Mouse (Mus musculus): ENCODE measurements around the gene Peli2. TPM values are rescaled to one million over a fixed set of nuclear protein-coding genes. Genes with fewer than 3 reads are reported as not detected.

Peli2 gene
- polyA plus RNA-seq, 1 experiment = 8.8 TPM

DNA sequence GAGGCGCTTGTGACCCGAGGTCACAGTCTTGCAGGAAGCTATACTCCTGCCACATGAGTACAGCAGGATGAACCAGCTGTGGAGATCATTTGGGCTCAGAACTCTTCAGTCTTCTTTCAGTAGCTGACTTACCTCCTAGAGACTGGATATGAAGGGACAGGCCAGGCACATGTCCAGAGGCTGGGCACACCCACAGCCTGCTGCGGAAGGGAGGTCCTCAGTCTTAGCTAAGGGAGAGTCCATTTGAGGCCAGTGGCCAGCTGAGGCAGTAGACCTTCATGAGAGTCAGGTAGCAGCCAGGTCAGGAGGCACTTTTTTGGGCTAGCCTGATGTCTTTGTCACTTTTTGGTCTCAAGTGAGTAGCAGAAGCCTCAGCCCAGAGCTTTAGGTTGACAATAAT lies 80.2 kb downstream of the Peli2 start:
- Histone ChIP-seq H3K27ac (ENCODE audit: control insufficient read depth, insufficient read depth, low read depth, low read length, poor library complexity) (no peak overlapping the region), H3K4me3 (replicated peaks; ENCODE audit: control insufficient read depth, low read depth, low read length) (no peak overlapping the region), H3K4me1 (ENCODE audit: control insufficient read depth, insufficient read depth, low read length) (no peaks in the 10 kb centered on the region)
- no peak for TF ChIP-seq POLR2A (IDR thresholded peaks at IDR 0.05; ENCODE audit: borderline replicate concordance, control insufficient read depth, low read depth, low read length)
- no peak for TF ChIP-seq CTCF (IDR thresholded peaks at IDR 0.05; ENCODE audit: control insufficient read depth, insufficient read depth, low read length)
- WGBS = 65% methylated on average over 3 of the region's 3 CpGs

DNA sequence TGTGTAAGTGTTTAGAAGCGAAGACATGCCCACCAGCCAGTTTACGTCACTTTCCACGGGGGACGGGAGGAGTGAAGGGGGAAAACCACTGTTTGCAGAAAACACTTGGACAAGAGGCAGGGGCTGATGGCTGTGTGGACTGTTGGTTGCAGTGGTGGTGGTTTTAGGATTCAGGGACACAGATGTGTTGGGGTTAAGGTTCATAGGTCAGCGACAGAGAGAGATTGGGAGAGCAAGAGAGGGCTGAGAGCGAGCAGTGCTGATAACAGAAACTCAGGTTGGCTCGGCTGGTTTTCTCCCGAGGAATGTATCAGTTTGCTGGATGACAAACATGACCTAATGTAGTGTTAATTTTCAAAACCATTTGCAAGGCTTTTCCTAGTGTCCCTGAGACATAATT lies 80.8 kb downstream of the Peli2 start:
- Histone ChIP-seq H3K4me1 (ENCODE audit: control insufficient read depth, insufficient read depth, low read length) (no peaks in the 10 kb centered on the region), H3K27ac (ENCODE audit: control insufficient read depth, insufficient read depth, low read depth, low read length, poor library complexity) (no peak overlapping the region), H3K4me3 (replicated peaks; ENCODE audit: control insufficient read depth, low read depth, low read length) (no peak overlapping the region)
- WGBS = 83% methylated on average over 8 of the region's 8 CpGs
- TF ChIP-seq POLR2A (IDR thresholded peaks at IDR 0.05; ENCODE audit: borderline replicate concordance, control insufficient read depth, low read depth, low read length) (no peak), CTCF (IDR thresholded peaks at IDR 0.05; ENCODE audit: control insufficient read depth, insufficient read depth, low read length) (no peak)

DNA sequence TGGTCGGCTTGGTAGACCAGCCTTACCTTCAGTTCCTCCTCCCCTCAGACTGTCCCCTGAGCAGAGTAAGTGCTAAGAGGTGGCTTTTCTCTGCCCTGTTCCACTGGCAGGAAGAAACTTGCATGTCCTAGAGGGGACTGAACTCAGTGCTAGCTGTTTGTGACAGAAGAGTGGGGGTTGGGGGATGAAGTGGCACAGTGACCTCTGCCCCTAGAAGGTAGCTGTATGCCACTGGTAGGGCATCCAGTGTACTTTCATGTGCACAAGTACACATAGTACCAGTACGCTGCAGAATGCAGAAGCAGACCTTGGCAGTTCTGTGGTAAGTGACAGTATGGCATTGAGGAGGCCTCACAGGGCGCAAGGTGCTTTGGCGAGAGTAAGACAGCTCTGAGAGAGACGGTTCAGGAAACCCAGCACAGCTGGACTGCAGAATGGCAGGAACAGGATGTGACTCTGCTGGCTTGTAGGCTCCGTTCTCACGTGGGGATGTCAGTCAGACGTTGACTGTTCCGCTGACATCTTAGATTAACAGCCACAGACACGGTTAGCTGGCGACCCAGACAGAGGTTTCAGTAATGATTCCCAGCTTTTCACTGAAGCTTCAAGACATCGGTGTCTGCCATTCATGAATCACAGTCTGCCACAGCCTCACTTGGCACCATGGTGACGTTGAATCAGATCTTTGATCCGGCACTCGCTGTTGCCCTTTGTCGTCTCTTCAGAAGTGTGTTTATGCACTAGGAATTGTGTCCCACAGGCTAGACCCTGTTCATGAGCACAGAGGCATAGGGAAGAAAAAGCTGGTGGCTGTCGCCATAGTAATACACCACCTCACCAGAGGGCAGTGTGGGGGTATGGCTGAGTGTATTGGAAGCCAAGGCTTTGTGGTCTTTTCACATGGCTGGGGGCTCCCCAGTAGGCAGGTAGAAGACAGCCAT lies 81.7 kb downstream of the Peli2 start:
- WGBS = 12% methylated on average over 17 of the region's 17 CpGs
- H3K4me3 ChIP-seq (replicated peaks; ENCODE audit: control insufficient read depth, low read depth, low read length) = no peak overlapping the region
- TF ChIP-seq CTCF (IDR thresholded peaks at IDR 0.05; ENCODE audit: control insufficient read depth, insufficient read depth, low read length) = no peak
- no peak for TF ChIP-seq POLR2A (IDR thresholded peaks at IDR 0.05; ENCODE audit: borderline replicate concordance, control insufficient read depth, low read depth, low read length)
- no peaks in the 10 kb centered on the region for H3K4me1 ChIP-seq (ENCODE audit: control insufficient read depth, insufficient read depth, low read length)
- H3K27ac ChIP-seq (ENCODE audit: control insufficient read depth, insufficient read depth, low read depth, low read length, poor library complexity) = no peak overlapping the region

DNA sequence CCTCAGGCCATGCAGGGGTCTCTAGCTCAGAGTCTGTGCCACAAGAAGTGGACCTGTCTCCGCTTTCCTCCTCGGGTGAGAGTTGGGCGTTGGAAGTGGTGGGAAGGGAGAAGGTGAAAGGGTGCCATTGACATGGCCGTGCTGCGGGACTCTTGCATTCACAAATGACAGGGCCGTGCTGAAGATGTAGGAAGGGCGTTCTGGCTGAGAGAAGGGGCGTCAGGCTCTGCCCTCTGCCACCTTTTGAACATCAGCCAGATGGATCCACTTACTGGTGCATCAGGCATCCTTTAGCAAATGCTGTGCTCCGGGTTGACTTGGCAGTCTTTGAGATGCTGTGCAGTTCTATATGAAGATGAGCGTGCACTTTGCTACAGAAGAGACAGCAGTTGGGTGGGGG lies 84.4 kb downstream of the Peli2 start:
- H3K27ac ChIP-seq (ENCODE audit: control insufficient read depth, insufficient read depth, low read depth, low read length, poor library complexity) = no peak overlapping the region
- H3K4me1 ChIP-seq (ENCODE audit: control insufficient read depth, insufficient read depth, low read length) = no peaks in the 10 kb centered on the region
- no peak overlapping the region for H3K4me3 ChIP-seq (replicated peaks; ENCODE audit: control insufficient read depth, low read depth, low read length)
- 90% methylated on average over 10 of the region's 10 CpGs for WGBS
- no peak for TF ChIP-seq POLR2A (IDR thresholded peaks at IDR 0.05; ENCODE audit: borderline replicate concordance, control insufficient read depth, low read depth, low read length)
- TF ChIP-seq CTCF (IDR thresholded peaks at IDR 0.05; ENCODE audit: control insufficient read depth, insufficient read depth, low read length) = no peak

DNA sequence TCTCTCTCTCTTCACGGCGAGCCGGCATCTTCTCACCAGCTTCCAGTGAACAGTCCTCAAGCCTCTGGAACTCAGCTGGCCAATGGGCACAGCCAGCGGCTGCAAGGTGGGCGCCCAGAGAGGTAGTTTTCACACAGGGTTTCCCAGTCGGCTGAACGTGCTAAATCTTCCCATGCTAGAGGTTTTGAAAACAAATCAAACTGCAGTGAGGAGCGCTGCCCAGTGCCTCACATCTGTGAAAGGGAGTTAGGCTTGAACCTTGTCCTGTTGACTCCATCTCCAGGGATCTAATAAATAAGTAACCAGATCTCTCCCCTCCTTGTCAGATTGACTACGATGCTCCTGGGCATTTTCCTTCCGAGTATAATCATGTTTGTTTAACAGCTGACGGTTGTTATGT lies 85.0 kb downstream of the Peli2 start:
- Histone ChIP-seq H3K4me1 (ENCODE audit: control insufficient read depth, insufficient read depth, low read length) (no peaks in the 10 kb centered on the region), H3K27ac (ENCODE audit: control insufficient read depth, insufficient read depth, low read depth, low read length, poor library complexity) (no peak overlapping the region), H3K4me3 (replicated peaks; ENCODE audit: control insufficient read depth, low read depth, low read length) (no peak overlapping the region)
- WGBS = 87% methylated on average over 11 of the region's 11 CpGs
- TF ChIP-seq CTCF (IDR thresholded peaks at IDR 0.05; ENCODE audit: control insufficient read depth, insufficient read depth, low read length) (no peak), POLR2A (IDR thresholded peaks at IDR 0.05; ENCODE audit: borderline replicate concordance, control insufficient read depth, low read depth, low read length) (no peak)

DNA sequence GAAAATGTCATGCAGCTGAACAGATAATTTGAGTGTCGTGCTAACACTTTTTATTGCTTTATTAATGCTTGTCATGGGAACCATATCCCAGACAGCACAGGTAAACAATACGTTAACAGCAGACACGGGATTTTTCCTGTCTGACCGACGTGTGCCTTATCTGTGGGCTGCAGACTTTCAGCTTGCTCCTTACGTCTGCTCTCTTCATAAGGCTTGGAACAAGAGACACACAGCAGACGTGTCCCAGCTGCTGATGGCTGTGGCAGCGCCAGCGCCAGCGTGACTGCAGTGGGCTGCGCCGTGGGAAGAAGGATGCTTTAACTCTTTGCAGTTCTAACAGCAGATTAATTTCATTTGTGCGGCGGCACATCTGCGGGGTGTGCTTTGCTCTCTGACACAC lies 86.5 kb downstream of the Peli2 start:
- no peak for TF ChIP-seq CTCF (IDR thresholded peaks at IDR 0.05; ENCODE audit: control insufficient read depth, insufficient read depth, low read length)
- no peak for TF ChIP-seq POLR2A (IDR thresholded peaks at IDR 0.05; ENCODE audit: borderline replicate concordance, control insufficient read depth, low read depth, low read length)
- no peak overlapping the region for H3K27ac ChIP-seq (ENCODE audit: control insufficient read depth, insufficient read depth, low read depth, low read length, poor library complexity)
- H3K4me3 ChIP-seq (replicated peaks; ENCODE audit: control insufficient read depth, low read depth, low read length) = no peak overlapping the region
- no peaks in the 10 kb centered on the region for H3K4me1 ChIP-seq (ENCODE audit: control insufficient read depth, insufficient read depth, low read length)
- WGBS = 60% methylated on average over 15 of the region's 15 CpGs

DNA sequence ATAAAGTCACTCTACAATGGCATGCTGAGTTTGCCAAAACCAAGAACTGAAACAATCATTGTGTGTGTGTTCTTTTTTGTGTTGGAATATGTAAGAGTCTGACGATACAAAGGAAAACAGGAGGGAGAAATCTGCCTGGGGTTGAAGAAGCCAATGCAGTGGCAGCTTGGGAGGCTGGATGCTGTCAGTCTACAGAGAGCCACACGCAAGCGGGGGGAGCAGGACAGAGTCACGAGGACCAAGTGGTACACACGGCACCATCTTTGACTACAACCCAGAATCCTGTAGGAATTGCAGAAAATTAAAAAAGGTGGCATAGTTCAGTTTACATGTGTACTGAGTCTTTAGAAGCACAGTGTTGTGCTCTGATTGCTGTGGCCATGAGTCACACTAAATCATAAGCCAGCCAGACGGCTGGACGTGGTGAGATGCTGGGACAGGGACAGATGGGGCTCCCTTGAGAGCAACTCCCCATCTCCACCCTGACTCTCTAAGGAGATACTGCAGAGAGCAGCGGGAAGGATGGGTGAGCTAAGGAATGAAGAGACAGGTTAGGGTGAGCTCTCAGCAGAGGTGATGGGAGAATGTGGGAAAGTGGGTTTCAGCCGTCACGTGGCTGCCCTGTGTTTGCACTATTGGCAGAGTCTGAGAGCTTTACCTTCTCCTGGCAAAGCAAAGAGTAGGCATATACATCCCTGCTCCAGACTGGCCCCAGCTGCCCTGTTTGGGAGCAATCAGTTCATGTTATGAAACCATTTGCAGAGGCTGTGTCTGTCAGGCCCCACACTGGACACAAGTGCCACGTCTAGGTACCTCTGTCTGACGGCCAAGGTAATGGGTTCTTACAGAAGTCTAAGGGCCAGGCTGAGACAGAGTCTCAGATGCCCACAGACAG lies 87.4 kb downstream of the Peli2 start:
- Histone ChIP-seq H3K4me3 (replicated peaks; ENCODE audit: control insufficient read depth, low read depth, low read length) (no peak overlapping the region), H3K27ac (ENCODE audit: control insufficient read depth, insufficient read depth, low read depth, low read length, poor library complexity) (no peak overlapping the region), H3K4me1 (ENCODE audit: control insufficient read depth, insufficient read depth, low read length) (no peaks in the 10 kb centered on the region)
- no peak for TF ChIP-seq POLR2A (IDR thresholded peaks at IDR 0.05; ENCODE audit: borderline replicate concordance, control insufficient read depth, low read depth, low read length)
- TF ChIP-seq CTCF (IDR thresholded peaks at IDR 0.05; ENCODE audit: control insufficient read depth, insufficient read depth, low read length) = no peak
- 81% methylated on average over 12 of the region's 12 CpGs for WGBS

DNA sequence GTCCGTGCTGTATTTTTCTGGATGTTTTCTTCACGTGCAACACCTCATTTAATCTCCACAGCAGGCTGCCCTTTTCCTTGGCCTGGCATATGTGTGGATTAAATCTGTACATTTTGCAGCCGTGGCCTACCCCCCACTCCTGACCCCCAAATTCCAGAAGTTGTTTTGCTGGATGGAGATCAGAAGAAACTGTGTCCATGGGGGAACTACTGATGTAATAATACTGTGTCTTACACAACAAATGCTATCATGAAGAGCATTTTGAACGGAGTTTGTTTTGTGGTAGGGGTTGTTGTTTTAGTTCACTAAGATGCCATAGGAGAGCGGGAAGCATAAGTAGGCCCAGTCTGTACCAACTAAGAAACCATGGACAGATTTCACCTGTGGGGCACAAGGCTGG lies 88.8 kb downstream of the Peli2 start:
- H3K4me3 ChIP-seq (replicated peaks; ENCODE audit: control insufficient read depth, low read depth, low read length) = no peak overlapping the region
- 81% methylated on average over 5 of the region's 5 CpGs for WGBS
- H3K4me1 ChIP-seq (ENCODE audit: control insufficient read depth, insufficient read depth, low read length) = no peaks in the 10 kb centered on the region
- no peak overlapping the region for H3K27ac ChIP-seq (ENCODE audit: control insufficient read depth, insufficient read depth, low read depth, low read length, poor library complexity)
- TF ChIP-seq POLR2A (IDR thresholded peaks at IDR 0.05; ENCODE audit: borderline replicate concordance, control insufficient read depth, low read depth, low read length) (no peak), CTCF (IDR thresholded peaks at IDR 0.05; ENCODE audit: control insufficient read depth, insufficient read depth, low read length) (no peak)

Data from bone marrow, adult 2 months (tissue).